ENCODE assay signal across 31 mouse cellular contexts in genomic region chr6:120079547-120079946, GRCm38 (mm10). TPM values are rescaled to one million over a fixed set of nuclear protein-coding genes. Genes with fewer than 3 reads are reported as not detected.
"Had no signal": no experiment of that assay in that cellular context is flagged by ENCODE, and none has a peak within 500 bp of the region (broad histone marks: within the 10 kb centered on the region; RNA-seq: fewer than 3 reads in every experiment).

No protein-coding gene starts in this region.

- H3K36me3 ChIP-seq: heart, embryonic 12.5 days; hindbrain, embryonic 10.5 days; hindbrain, embryonic 12.5 days; intestine, embryonic 15.5 days; limb, embryonic 10.5 days; limb, embryonic 12.5 days; liver, embryonic 13.5 days had no signal

- H3K27me3 ChIP-seq: heart, embryonic 12.5 days; hindbrain, embryonic 12.5 days; intestine, embryonic 15.5 days; limb, embryonic 12.5 days; liver, embryonic 13.5 days had no signal

- H3K4me3 ChIP-seq: heart, adult 2 months; heart, embryonic 12.5 days; hindbrain, embryonic 10.5 days; hindbrain, embryonic 12.5 days; intestine, embryonic 15.5 days; layer of hippocampus, adult 2 months; left cerebral cortex, adult 2 months; limb, embryonic 10.5 days; limb, embryonic 12.5 days; liver, embryonic 13.5 days had no signal

- H3K27ac ChIP-seq: heart, adult 2 months; hindbrain, embryonic 10.5 days; hindbrain, embryonic 12.5 days; hindbrain, embryonic 14.5 days; intestine, embryonic 15.5 days; layer of hippocampus, adult 2 months; left cerebral cortex, adult 2 months; limb, embryonic 10.5 days; limb, embryonic 12.5 days; liver, embryonic 13.5 days had no signal

- H3K4me1 ChIP-seq: heart, embryonic 12.5 days; hindbrain, embryonic 10.5 days; hindbrain, embryonic 12.5 days; intestine, embryonic 15.5 days; limb, embryonic 10.5 days; limb, embryonic 12.5 days had no signal

- DNase-seq: gastrocnemius, postnatal 14 days; gastrocnemius, postnatal 36 days; heart, adult 11 months; heart, adult 2 months; heart, postnatal 10 days; heart, postnatal 4 days; kidney, adult 18-20 months; kidney, adult 8-10 months; kidney, postnatal 10 days; kidney, postnatal 25 days; kidney, postnatal 4 days; liver; liver, embryonic 13.5 days had no signal

- H3K9ac ChIP-seq: heart, embryonic 12.5 days; hindbrain, embryonic 12.5 days; hindbrain, embryonic 14.5 days; intestine, embryonic 15.5 days; limb, embryonic 12.5 days; liver, embryonic 13.5 days had no signal

- H3K9me3 ChIP-seq: heart, embryonic 12.5 days; hindbrain, embryonic 10.5 days; hindbrain, embryonic 12.5 days; intestine, embryonic 15.5 days; limb, embryonic 10.5 days; limb, embryonic 12.5 days; liver, embryonic 13.5 days had no signal

RNA-seq across cellular contexts. Expression of gene Ninj2, which starts 13.6 kb away (rescaled TPM):
- total RNA-seq: gastrocnemius, adult 18-20 months; gastrocnemius, adult 8-10 months; gastrocnemius, postnatal 14 days; gastrocnemius, postnatal 36 days; heart, adult 2 months; heart, postnatal 10 days; heart, postnatal 25 days; heart, postnatal 4 days had no signal
- polyA plus RNA-seq: heart, adult 2 months; heart, embryonic 12.5 days; heart, embryonic 14.5 days; heart, embryonic 16.5 days; hindbrain, embryonic 10.5 days; hindbrain, embryonic 12.5 days; hindbrain, embryonic 14.5 days; hindbrain, embryonic 16.5 days; intestine, embryonic 15.5 days; intestine, postnatal 0 days; kidney, embryonic 14.5 days; limb, embryonic 10.5 days; limb, embryonic 12.5 days; liver, embryonic 11.5 days; liver, embryonic 13.5 days had no signal
